In the genomic region with DNA sequence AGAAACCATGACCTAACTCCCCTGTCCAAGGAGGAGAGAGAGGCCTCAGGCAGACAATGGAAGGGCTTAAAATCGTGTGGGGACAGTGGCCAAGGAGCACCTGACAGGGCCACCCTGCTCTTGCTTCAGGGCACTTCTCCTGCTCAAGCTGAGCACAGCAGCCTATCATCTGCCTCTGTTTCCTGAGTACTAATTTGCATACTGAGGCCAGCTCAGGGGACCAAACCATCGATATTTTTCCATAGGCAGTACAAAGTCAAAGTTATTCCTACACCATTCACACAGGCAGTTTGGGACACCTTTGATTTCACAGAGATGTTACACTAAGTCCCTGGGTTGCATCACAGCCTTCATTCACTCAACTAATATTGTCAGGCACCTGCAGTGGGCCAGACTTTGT, we compare ENCODE assay signal across 22 mouse cellular contexts.
DNase-seq lines count a peak whose midpoint lies in the region; ATAC-seq and TF ChIP-seq lines count a peak whose summit lies in the region.
"Had no signal": no experiment of that assay in that cellular context is flagged by ENCODE, and none has a peak within 500 bp of the region (broad histone marks: within the 10 kb centered on the region; RNA-seq: fewer than 3 reads in every experiment).

No protein-coding gene starts in this region.

- 0 out of 2 replicates have a peak, but pooled peaks have one; percentile 15 for ATAC-seq in common myeloid progenitor, adult 5-6 weeks (replicated peaks; ENCODE audit: low read depth, poor library complexity, severe bottlenecking)
- ATAC-seq in midbrain, embryonic 16.5 days, result no peak; the same call in 1 of the 2 replicates
- ATAC-seq: forebrain, embryonic 16.5 days; intestine, embryonic 16.5 days; liver, embryonic 12.5 days had no signal

- peak overlapping the region; percentile 36; the same call in 1 of the 2 replicates for H3K27ac ChIP-seq in layer of hippocampus, adult 2 months
- peak overlapping the region; percentile 56; the same call in 1 of the 2 replicates for H3K27ac ChIP-seq in midbrain, embryonic 16.5 days (ENCODE audit: low read length)
- H3K27ac ChIP-seq: embryonic facial prominence, embryonic 15.5 days; heart, embryonic 10.5 days; hindbrain, embryonic 15.5 days; limb, embryonic 13.5 days; liver, embryonic 12.5 days had no signal

- H3K9me3 ChIP-seq in megakaryocyte, embryonic 14.5 days, result no peaks in the 10 kb centered on the region
- H3K9me3 ChIP-seq in midbrain, embryonic 16.5 days (replicated peaks; ENCODE audit: control insufficient read depth, low read length, poor library complexity, severe bottlenecking), result no peaks in the 10 kb centered on the region
- H3K9me3 ChIP-seq: embryonic facial prominence, embryonic 15.5 days; heart, embryonic 10.5 days; hindbrain, embryonic 15.5 days; limb, embryonic 13.5 days; liver, embryonic 12.5 days had no signal

- H3K27me3 ChIP-seq in megakaryocyte, embryonic 14.5 days (replicated peaks), result peaks cover 23% of the 10 kb centered on the region
- no peaks in the 10 kb centered on the region for H3K27me3 ChIP-seq in midbrain, embryonic 16.5 days (ENCODE audit: control insufficient read depth, insufficient read depth, low read depth, low read length)
- H3K27me3 ChIP-seq: embryonic facial prominence, embryonic 15.5 days; hindbrain, embryonic 15.5 days; liver, embryonic 12.5 days had no signal

- H3K9ac ChIP-seq in midbrain, embryonic 16.5 days (ENCODE audit: low read depth, low read length), result no peak overlapping the region
- H3K9ac ChIP-seq: embryonic facial prominence, embryonic 15.5 days; hindbrain, embryonic 15.5 days; limb, embryonic 13.5 days; liver, embryonic 12.5 days had no signal

- 8% methylated on average over 2 of the region's 2 CpGs for WGBS in midbrain, embryonic 16.5 days

- H3K4me3 ChIP-seq in layer of hippocampus, adult 2 months, result no peak overlapping the region
- peak overlapping the region; percentile 55 for H3K4me3 ChIP-seq in megakaryocyte, embryonic 14.5 days (replicated peaks)
- H3K4me3 ChIP-seq in midbrain, embryonic 16.5 days (ENCODE audit: low read depth, low read length), result no peak overlapping the region
- H3K4me3 ChIP-seq: embryonic facial prominence, embryonic 15.5 days; heart, embryonic 10.5 days; hindbrain, embryonic 15.5 days; limb, embryonic 13.5 days; liver, embryonic 12.5 days had no signal

- no peak for TF ChIP-seq CTCF in layer of hippocampus, adult 2 months (conservative IDR thresholded peaks at IDR 0.05)

- H3K4me1 ChIP-seq in megakaryocyte, embryonic 14.5 days, result peaks cover 52% of the 10 kb centered on the region
- H3K4me1 ChIP-seq in midbrain, embryonic 16.5 days (ENCODE audit: control insufficient read depth, insufficient read depth, low read length), result peaks cover 18% of the 10 kb centered on the region
- H3K4me1 ChIP-seq: embryonic facial prominence, embryonic 15.5 days; limb, embryonic 13.5 days; liver, embryonic 12.5 days had no signal

- H3K4me2 ChIP-seq in midbrain, embryonic 16.5 days (ENCODE audit: low read length), result no peak overlapping the region
- H3K4me2 ChIP-seq: embryonic facial prominence, embryonic 15.5 days; hindbrain, embryonic 15.5 days; limb, embryonic 13.5 days; liver, embryonic 12.5 days had no signal

- H3K36me3 ChIP-seq in megakaryocyte, embryonic 14.5 days (replicated peaks; ENCODE audit: low read length), result no peaks in the 10 kb centered on the region
- H3K36me3 ChIP-seq in midbrain, embryonic 16.5 days (ENCODE audit: control insufficient read depth, insufficient read depth, low read length), result no peaks in the 10 kb centered on the region
- H3K36me3 ChIP-seq: embryonic facial prominence, embryonic 15.5 days; heart, embryonic 10.5 days; hindbrain, embryonic 15.5 days; limb, embryonic 13.5 days; liver, embryonic 12.5 days had no signal

- DNase-seq in layer of hippocampus, adult 2 months (ENCODE audit: low spot score in 2 of 2), result no peak
- no peak for DNase-seq in layer of hippocampus, adult 18-20 months (ENCODE audit: low spot score in 2 of 2)
- no peak for DNase-seq in heart, adult 18-20 months
- DNase-seq in cerebellum, adult 11-12 months, result no peak
- DNase-seq: adrenal gland, postnatal 14 days; cerebellum, adult 9-10 months; kidney, postnatal 36 days; layer of hippocampus, adult 9-11 months; lung, adult 18-20 months; lung, postnatal 14 days; thymus, adult 18-20 months; thymus, postnatal 36 days had no signal
